Mouse (Mus musculus): ENCODE data around the gene Pex1.
"Not testable (repeated sequence)": the region's sequence is repeated elsewhere in the genome, so short reads cannot be mapped to it uniquely, and the experiment has no call there.

Gene Pex1

DNA sequence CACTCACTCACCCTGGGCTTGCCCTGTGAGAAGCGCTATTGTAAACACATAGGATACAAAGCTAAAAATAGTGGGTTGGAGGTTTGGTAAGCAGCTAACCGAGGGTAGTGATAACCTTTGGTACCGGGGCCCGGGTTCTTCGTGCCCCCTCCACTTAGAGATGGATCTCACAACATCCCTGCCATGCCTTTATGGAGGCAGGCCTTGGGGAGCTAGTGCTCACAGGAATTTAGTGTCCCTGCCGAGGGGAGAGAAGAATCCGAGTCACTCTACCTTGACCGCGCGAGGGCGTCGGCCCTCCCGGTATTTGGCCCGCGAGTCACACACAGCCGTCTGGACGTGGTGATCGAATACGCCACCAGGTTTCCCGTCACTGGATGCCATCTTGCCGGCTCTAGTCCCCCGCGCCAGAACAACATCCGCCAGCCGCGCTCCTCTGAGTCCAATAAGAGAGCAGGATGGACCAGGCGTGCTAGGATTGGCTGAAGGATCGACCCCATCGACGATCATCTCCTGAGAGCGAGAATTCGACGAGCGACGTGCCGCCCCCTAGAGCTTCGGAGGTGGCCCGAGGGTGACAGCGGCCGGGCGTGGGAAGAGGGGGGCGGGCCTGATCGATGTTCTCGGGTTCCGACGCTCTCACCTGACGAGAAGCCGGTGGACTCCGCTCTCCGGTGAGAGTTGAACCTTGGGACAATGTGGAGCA is at the start of gene Pex1:
Pex1 (plus strand) TSS at position 374 of the 706 bp plus-strand sequence.
- peak; percentile 99 for DNase-seq (ENCODE audit: low spot score)

DNA sequence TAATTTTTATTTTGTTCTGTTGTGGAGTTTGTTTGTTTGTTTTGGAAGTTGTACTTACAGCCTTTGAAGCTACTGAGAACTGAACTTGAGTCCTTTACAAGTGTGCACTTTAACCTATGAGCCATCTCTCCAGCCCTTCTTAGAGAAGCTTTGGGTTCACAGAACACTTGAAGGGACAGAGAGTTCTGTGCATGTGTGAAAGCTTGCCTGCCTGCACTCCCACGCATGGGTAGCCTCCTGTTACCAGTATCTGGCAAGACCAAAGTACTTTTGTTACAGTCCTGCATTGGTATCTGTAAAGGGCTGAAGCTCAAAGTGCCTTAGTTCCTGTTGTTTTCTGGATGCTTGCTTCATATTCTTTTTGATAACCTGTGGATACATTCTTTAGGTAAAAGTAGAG is 49.6 kb upstream of the Pex1 start:
- DNase-seq (ENCODE audit: low spot score): no peak

DNA sequence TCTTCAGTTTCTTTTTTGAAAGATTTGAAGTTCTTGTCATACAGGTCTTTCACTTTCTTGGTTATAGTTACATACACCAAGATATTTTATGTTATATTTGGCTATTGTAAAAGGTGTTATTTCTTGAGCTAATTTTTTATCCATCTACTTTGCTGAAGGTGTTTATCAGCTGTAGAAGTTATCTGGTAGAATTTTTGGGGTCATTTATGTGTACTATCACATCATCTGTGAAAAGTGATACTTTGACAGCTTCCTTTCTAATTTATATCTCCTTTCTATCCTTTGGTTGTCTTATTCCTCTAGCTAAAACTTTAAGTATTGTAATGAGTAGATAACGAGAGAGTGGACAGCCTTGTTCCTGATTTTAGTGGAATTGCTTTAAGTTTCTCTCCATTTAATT is 44.4 kb upstream of the Pex1 start:
- DNase-seq (ENCODE audit: low spot score): no peak

DNA sequence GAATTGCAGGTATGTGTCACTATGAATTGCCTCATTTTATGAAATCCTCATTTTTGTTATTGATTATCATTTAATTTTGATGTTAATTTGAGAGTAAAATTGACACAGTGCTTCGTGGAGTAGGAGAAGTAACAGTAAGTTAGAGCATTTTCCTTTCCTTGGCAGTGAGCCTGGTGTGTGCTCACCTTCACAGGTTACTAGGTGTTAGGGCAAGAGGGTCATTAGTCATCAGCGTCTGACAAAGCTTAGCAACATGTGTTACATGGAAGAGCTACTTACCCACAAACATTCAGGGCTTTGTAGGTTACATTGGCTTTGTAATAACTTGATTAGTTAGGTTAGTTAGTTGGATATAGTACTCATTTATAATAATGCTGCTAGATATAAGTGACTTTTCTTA is 41.7 kb upstream of the Pex1 start:
- no peak for DNase-seq (ENCODE audit: low spot score)

DNA sequence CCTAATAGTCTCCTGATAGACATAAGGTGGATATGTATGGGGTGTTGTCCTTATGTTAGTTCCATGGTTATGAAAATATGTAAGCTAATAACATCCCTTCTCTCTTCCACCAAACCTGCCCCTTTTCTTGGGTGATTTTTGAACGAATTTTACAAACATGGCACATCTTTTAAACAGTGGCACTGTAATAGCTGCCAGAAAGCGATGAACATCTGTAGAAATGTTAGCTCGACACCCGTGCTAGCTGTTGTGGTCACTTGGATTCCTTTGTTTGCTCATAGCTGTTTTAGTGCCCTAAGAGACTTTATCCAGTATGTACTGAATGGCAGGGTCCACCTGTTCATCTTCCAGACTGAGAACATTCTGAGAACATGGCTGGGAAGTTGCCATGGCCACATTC is 24.6 kb upstream of the Pex1 start, which contains the start of gene 1700109H08Rik:
1700109H08Rik (plus strand) TSS at position 301 of the 400 bp plus-strand sequence.
- no peak for DNase-seq (ENCODE audit: low spot score)

DNA sequence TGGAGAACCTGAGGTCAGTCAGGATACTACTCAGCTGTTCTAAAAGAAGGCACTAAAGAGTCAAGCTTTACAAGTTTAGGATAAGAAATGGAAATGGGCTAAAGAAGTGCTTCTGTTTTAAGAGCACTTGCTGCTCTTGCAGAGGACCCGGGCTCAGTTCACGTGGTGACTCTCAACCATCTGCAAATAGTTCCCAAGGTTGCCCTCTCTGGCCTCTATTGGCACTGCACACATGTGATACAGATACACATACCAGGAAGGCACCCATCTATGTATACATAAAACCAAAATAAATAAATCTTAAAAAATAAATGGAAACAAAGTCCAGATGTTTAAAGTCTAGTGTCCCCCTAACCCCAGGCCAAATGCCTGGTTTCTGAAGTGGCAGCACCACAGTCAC is 21.0 kb upstream of the Pex1 start:
- DNase-seq (ENCODE audit: low spot score): no peak

DNA sequence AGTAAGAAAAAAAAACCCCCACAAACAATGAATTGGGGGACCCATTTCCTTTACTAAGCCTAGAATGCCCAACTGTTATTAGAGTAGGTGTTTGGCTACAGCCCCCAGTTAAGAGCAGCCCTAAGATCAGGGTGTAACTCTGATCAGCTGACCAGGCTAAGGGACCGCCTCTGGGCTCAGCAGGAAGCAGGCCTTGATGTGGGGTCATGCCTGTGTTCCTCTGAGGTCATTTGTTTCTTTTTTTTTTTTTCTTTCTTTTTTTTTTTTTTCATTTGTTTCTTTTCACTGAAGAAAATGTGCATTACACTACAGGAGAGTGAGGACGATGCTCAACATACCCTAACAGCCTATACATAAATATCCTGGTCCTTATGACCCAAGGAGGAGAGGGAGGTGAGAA is 17.9 kb upstream of the Pex1 start:
- no peak for DNase-seq (ENCODE audit: low spot score)

DNA sequence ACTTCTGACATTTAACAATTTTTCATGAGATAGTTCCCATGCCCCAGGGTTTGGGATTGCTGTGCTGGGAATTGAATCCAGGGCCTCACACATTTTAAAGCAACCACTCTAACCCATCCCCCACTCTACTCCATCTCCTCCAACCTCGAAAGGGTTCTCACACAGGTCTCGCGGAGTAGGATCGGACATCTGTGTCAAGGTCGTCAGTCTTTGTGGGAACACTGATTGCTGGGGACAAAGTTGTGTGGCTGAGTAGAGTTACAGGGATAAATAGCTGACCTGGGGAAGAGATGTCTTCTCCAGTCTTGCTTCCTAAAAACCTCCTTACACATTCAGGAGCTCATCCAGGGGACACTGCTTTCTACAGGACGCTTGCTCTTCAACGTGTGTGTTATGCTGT is 16.8 kb upstream of the Pex1 start:
- DNase-seq (ENCODE audit: low spot score): no peak

DNA sequence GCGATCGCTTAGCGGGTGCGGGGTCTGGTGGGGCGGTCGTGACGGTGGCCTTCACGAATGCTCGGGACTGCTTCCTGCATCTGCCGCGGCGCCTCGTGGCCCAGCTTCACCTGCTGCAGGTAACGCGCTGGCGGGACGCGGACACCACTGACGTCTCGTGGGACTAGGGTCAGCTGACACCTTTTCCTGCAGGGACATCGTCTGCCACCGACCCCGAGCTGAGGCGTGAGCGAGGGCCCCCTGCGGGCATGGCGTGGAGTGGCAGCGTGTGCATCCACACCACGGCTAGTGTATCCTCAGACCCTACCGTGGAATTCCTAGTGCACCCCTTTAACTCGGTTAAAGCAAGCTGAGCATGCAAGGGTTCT is 517 bp downstream of the Pex1 start, which contains the start of gene Rbm48:
Rbm48 (minus strand) TSS at position 187 of the 368 bp plus-strand sequence.
- DNase-seq (ENCODE audit: low spot score): peak; percentile 82

DNA sequence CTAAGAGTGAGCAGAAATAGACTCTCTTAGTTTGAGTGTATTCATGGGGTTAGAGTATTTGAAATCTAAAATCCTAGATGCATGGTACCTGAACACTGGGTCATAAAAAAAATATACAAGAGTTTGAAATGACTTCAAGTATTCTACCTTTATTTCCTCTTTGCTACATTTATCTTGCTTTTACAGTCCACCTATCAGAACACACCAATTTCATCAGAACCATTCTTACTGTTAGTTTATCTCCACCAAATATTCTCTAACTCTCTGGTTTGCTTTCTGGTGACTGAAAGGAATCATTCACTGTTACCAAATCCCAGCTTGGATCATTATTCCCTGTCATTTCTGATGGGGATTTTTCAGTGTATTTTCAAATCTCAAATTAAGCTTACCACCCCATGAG is 1.3 kb downstream of the Pex1 start:
- no peak for DNase-seq (ENCODE audit: low spot score)

DNA sequence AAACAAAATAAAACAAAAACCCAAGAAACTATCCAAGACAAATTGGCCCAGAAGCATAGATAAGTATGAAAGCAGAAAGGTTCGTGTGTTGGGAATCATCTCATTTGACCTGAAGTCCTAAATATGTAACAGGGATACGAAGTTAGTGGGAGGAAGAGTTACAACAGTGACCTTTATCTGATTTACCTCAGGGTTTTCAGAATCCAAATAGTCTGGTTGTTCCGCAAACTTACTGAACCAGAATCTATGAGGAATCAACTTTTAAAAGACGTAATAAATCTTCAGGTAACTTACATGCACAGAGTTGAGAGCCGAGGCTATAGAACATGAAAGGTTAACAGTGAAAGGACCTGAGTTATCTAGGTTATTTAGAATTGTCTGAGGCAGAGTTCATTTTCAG is 2.9 kb downstream of the Pex1 start:
- DNase-seq (ENCODE audit: low spot score): no peak

DNA sequence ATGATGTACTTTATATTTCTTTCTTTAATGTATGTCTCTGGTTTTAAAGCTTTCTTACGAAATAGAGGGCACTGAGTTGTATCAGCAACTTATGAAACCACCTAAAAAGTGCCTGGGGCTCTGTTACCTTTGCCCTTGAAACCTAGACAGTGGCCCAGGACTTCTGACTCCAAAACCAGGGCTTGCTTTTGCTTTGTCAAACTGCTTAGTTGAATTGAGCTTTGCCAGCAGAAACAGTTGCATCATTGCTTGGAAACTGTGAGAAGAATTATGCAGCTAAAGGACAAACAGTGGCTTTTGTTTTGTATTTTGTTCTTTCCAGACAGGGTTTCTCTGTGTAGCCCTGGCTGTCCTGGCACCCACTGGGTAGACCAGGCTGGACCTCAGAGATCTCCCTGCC is 4.4 kb downstream of the Pex1 start:
- no peak for DNase-seq (ENCODE audit: low spot score)

DNA sequence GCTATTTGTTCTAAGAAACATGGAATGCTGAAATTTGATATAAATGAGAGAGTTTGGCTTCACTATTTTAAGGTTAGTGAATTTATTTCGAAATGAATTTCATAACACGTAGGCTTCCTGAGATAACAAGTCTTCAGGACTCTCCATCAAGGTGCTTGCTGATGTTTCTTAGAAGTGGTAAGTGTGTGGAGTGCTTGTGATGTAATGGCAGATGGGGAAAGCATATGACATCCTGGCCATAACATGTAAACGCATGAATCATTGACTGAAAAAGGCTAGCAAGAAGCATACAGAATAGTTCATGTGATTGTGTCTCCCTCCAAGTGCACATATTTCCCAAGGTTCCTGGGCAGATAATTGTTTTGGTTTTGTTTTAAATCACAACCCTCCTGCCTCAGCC is 4.9 kb downstream of the Pex1 start:
- no peak for DNase-seq (ENCODE audit: low spot score)

DNA sequence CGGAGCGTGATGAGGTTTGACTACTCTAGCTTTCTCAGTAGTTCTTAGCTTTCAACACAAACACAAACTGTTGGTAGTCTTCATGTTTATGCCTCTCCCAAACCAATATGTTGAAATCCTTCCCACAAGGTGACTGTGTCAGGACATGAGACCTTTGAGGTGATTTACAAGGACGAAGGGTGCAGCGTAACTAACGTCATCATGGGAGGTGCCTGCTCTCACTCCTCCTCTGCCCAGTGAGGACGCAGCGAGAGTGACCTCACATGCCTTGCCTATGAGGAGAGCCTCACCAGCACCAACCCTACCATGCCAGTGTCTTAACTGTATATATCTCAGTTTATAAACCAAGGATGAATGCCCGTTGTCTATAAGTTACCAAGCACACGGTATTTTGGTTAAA is 11.2 kb downstream of the Pex1 start:
- DNase-seq (ENCODE audit: low spot score): no peak

DNA sequence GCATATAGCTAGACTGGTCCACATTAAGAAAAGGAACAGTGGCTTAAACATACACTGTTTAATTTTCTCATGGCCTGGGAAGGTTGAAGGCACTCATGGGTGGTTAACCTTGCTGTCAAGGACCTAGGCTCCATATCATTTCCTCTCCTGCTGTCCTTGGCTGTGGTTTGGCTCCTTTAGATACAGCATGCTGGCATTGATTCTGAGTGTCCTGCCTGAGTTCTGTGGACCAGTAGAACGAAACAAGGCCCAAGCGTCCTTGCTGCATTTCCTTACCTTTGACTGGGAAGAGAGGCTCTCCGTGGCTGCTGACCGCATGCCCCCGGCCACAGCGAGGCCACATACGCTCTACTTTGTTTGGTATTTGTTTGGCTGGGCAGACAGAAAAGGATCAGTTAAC is 13.4 kb downstream of the Pex1 start:
- no peak for DNase-seq (ENCODE audit: low spot score)

DNA sequence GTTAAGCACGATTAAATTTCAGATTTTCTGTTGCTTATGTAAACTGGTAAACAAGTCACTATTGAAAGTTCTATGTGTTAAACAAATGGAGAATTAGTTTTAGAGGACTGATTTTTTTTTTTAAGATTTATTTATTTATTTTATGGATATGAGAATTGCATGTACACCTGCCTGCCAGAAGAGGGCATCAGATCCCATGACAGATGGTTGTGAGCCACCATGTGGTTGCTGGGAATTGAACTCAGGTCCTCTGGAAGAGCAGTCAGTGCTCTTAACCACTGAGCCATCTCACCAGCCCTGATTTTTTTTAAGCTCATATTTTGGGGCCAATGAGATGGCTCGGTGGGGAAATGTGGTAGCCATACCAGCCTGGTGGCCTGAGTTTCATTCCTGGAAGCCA is 16.0 kb downstream of the Pex1 start:
- DNase-seq (ENCODE audit: low spot score): not testable (repeated sequence)

DNA sequence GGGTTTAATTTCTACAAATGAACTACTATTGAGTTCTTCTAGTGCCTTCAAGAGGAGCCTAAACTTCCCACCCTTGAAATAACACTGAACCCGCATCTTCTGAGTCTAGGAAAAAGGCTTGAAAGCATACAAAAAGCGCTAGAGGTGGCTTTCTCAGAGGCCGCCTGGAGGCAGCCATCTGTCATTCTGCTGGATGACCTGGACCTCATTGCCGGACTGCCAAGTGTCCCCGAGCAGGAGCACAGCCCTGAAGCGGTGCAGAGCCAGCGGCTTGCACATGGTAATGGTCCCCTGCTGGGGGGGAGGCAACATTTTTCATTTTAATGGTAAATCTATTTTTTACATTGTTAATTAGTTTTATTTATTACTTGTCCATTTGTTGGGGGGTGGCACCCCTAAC is 24.6 kb downstream of the Pex1 start:
- no peak for DNase-seq (ENCODE audit: low spot score)

DNA sequence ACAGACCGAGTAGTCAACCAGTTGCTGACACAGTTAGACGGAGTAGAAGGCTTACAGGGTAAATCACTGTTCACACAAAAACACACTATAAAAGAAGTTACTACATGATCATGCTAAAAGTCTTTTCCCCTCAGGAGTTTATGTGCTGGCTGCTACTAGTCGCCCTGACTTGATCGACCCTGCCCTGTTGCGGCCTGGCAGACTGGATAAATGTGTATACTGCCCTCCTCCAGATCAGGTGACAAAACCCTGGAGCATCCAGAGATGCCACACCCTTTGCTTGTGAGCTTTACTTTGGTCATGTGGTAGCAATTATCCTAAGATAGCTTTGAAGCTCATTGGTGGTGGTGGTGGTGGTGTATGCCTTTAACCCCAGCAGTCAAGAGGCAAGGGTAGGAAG is 34.2 kb downstream of the Pex1 start:
- DNase-seq (ENCODE audit: low spot score): no peak

DNA sequence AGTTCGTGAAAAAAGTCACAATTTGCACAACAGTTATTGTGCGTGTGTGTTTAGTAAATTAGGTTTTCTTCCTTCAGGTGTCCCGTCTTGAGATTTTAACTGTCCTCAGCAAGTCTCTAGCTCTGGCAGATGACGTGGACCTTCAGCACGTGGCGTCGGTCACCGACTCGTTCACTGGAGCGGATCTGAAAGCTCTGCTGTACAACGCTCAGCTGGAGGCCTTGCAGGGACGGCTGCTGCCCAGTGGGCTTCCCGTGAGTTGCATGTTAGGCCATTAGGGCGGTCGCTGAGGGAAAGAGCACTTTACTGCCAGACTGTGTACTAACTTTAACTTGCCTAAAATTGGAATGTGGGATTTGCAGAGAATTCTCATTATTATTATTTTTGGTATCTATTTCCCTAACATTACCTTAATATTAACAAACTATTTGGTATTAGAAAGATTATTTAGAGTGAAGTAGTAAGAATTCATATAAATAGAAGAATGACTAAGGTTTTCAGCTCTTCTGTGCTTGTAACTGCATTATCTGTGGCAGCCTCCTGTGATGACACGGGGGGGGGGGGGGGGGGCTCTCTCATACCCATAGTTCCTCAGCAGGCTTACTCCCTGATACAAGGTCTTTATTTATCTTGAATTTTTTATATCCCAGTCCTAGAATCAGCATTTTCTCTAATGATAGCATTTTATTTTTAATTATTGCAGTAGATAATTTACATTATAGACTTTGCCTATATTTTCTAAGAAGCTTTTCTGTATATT is 35.8 kb downstream of the Pex1 start:
- peak; percentile 15 for DNase-seq (ENCODE audit: low spot score)

DNA sequence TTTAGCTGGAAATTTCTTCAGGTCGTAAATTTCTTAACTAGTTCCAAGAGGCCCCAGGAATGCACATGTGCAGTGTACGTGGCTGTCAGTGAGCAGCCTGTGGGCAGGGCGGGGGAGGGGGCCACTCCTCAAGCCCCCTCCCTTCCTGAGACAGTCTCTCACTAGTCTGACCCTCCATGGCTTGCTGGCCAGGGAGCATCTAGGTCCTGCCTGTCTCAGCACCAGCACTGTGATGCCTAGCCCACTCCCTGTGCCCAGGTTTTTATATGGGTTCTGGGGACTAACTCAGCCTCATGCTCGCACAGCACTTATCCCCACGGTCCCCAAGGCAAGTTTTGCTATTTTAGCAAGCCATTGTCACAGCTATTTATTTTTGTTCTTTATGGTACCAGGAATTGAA is 36.4 kb downstream of the Pex1 start:
- no peak for DNase-seq (ENCODE audit: low spot score)

DNA sequence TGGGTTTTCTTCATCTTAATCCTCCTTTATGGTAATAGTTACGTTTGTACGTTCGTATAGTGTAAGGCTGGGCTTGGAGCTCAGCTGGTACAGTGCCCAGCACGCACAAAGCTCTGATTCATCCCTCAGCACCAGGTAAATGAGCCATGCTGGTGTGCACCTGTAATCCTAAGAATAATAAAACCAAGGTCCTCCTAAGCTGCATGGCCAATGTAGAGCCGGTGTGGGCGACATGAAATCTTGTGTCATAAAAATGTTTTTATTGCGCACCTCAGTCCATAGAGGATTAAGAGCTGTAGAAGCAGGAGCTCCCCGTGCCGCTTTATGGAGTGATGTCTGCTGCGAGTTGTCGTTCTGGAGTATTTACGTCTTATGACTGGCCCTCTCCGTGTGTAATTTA is 37.4 kb downstream of the Pex1 start:
- no peak for DNase-seq (ENCODE audit: low spot score)

DNA sequence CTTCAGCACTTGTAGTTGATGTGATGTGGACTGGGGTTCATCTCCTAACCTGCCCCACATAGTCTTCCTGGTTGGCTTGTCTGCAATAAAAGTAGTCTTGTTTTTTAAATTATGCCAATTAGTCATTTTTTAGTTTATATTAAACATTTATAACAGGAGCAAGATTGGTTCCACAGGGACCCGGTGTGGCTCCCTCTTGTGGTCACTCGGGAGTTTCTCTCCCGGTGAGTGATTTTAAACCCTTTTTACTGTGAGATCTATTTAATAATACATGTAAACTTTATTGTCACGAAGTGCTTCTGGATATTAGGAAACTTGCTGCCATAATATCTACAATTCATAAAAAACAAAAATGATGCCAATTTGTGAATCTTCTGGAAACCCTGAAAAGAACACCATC is 38.1 kb downstream of the Pex1 start:
- DNase-seq (ENCODE audit: low spot score): peak; percentile 21

DNA sequence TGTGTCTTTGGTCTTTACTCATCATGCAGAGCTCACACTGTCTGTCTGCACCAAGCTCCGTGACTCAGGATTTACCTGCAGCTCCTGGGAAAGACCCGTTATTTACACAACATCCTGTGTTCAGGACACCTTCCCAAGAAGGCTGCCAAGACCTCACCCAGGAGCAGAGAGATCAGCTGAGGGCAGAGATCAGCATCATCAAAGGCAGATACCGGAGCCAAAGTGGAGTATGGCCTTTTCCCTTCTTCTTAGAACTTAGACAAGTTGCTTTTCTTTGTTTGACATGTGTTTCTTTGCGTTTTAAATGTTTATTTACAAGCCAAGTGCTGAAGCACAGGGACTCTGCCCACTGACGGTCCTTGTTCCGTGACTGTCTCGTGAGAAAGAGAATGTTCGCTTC is 39.4 kb downstream of the Pex1 start:
- no peak for DNase-seq (ENCODE audit: low spot score)

DNA sequence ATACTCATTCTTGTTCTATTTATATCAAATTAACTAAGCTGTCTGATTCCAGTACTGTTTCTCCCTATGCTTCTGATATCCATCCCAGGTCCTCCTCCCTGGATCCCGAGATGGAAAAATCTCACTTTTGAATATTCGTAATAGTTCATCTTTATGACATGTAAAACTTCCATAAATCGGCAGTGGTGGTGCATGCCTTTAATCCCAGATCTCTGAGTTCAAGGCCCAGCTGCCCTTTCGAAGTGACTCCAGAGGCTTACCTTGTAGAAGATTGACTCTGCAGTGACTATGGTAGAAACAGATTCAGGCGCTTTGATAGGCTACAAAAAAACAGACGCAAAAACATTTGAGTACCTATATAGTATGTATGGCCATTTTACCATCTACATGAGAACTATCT is 48.8 kb downstream of the Pex1 start:
- no peak for DNase-seq (ENCODE audit: low spot score)
